Mouse (Mus musculus) lung, adult 2 months (tissue): ENCODE data around the gene Mlec.

Source experiments
- CTCF ChIP-seq: fragments of 200-500 bp; IDR thresholded peaks from 2 replicates; pipeline ENCODE4 v1.5.1; 2011; ENCODE audit warnings: mild to moderate bottlenecking, low read length, control low read depth; ENCODE audit not compliant: insufficient read depth
- POLR2A ChIP-seq: fragments of 200-500 bp; IDR thresholded peaks from 2 replicates; pipeline ENCODE4 v1.6.1; 2011; ENCODE audit warnings: low read depth, mild to moderate bottlenecking, control low read depth, low read length, borderline replicate concordance; ENCODE audit errors: extremely low read depth

- TF ChIP-seq CTCF (no peak), POLR2A (no peak)
Measured at GRCm38 (mm10) chr5:115114501-115114900, 43.5 kb downstream of the Mlec start.
